Mouse (Mus musculus) limb, embryonic 13.5 days (tissue): Measurements from ENCODE around the gene Adipor2. TPM values are rescaled to one million over a fixed set of nuclear protein-coding genes. Genes with fewer than 3 reads are reported as not detected.

Source experiments
- ATAC-seq: fragments of 200-750 bp; cut with Nextera tagmentation; 2 replicates; pipeline ENCODE4 v1.8.0; 2017; ENCODE audit warnings: low read depth, moderate number of reproducible peaks, moderate TSS enrichment; ENCODE audit not compliant: low FRiP score
- H3K27ac ChIP-seq: fragments of 300-500 bp; sonication (generic); 2 replicates; pipeline ENCODE4 v1.5.1; 2015; ENCODE audit warnings: inconsistent platforms, mild to moderate bottlenecking, moderate library complexity
- H3K27me3 ChIP-seq: fragments of 300-500 bp; sonication (generic); 2 replicates; pipeline ENCODE4 v1.6.1; 2015; ENCODE audit warnings: mild to moderate bottlenecking, inconsistent platforms
- H3K36me3 ChIP-seq: fragments of 300-500 bp; sonication (generic); 2 replicates; pipeline ENCODE4 v1.6.1; 2015; ENCODE audit warnings: inconsistent platforms, mild to moderate bottlenecking, moderate library complexity
- H3K4me1 ChIP-seq: fragments of 300-500 bp; sonication (generic); 2 replicates; pipeline ENCODE4 v1.6.1; 2015; ENCODE audit warnings: inconsistent platforms
- H3K4me2 ChIP-seq: fragments of 300-500 bp; sonication (generic); replicated peaks from 2 replicates; pipeline ENCODE4 v1.6.1; 2015; ENCODE audit warnings: inconsistent platforms, mild to moderate bottlenecking, moderate library complexity
- H3K4me3 ChIP-seq: fragments of 300-500 bp; sonication (generic); 2 replicates; pipeline ENCODE4 v1.5.1; 2015; ENCODE audit warnings: moderate library complexity, mild to moderate bottlenecking, inconsistent platforms
- H3K9ac ChIP-seq: fragments of 300-500 bp; sonication (generic); 2 replicates; pipeline ENCODE4 v1.6.1; 2015; ENCODE audit warnings: mild to moderate bottlenecking, inconsistent platforms
- H3K9me3 ChIP-seq: fragments of 300-500 bp; sonication (generic); 2 replicates; pipeline ENCODE4 v1.6.1; 2016; ENCODE audit warnings: inconsistent platforms
- WGBS: fragments of 180-500 bp; shearing (Covaris S2); methylation state at CpG from one replicate; pipeline ENCODE4 v1.1.7; 2015; 5-methylcytosine and 5-hydroxymethylcytosine counted together
- polyA plus RNA-seq: library from polyadenylated mRNA; unstranded; fragments of >200 nt; fragmentation: Nextera tagmentation; extraction: Ambion mirVana; gene quantifications from 2 replicates; pipeline ENCODE4 v1.2.1, GENCODE M21; 2015

Adipor2 gene
- polyA plus RNA-seq, 1 experiment from 2014 or later: 36.8 TPM

GRCm38 (mm10) chr6:119418392-119419251, 1.1 kb upstream of the Adipor2 start:
- no peak for ATAC-seq
- peak overlapping the region; percentile 3; the same call in 1 of the 2 replicates for H3K27ac ChIP-seq
- WGBS: 54% methylated on average over 7 of the region's 7 CpGs

DNA sequence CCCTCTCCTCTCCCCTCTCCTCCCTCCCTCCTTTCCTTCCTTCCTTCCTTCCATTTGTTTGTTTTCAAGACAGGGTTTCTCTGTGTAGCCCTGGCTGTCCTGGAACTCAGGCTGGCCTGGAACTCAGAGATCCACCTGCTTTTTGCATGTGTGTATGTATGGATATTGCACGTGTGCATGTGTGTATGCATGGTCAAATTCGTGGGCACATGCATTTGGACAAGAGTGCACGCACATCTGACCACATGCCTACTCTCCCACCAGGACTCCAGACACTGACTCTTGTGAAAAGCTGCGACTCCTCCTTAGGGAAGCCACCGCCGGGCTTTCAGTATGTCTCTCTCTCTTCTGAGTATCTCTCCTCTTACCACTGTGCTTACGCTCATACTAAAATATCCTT, 317 bp upstream of the Adipor2 start:
- H3K36me3 ChIP-seq: no peaks in the 10 kb centered on the region
- peaks cover 7% of the 10 kb centered on the region for H3K4me1 ChIP-seq
- peak; percentile 32; the same call in 1 of the 2 replicates for ATAC-seq
- H3K9me3 ChIP-seq: no peaks in the 10 kb centered on the region
- no peaks in the 10 kb centered on the region for H3K27me3 ChIP-seq
- H3K9ac ChIP-seq: no peak overlapping the region
- no peak overlapping the region for H3K4me3 ChIP-seq
- no peak overlapping the region for H3K27ac ChIP-seq
- no peak overlapping the region for H3K4me2 ChIP-seq
- WGBS: 72% methylated on average over 7 of the region's 7 CpGs

More at GRCm38 (mm10) chr6:119418392-119419251, 1.1 kb upstream of the Adipor2 start:
- Histone ChIP-seq H3K4me2 (no peak overlapping the region), H3K27me3 (no peaks in the 10 kb centered on the region), H3K9me3 (no peaks in the 10 kb centered on the region), H3K9ac (no peak overlapping the region), H3K4me3 (no peak overlapping the region), H3K36me3 (no peaks in the 10 kb centered on the region), H3K4me1 (peaks cover 7% of the 10 kb centered on the region)

DNA sequence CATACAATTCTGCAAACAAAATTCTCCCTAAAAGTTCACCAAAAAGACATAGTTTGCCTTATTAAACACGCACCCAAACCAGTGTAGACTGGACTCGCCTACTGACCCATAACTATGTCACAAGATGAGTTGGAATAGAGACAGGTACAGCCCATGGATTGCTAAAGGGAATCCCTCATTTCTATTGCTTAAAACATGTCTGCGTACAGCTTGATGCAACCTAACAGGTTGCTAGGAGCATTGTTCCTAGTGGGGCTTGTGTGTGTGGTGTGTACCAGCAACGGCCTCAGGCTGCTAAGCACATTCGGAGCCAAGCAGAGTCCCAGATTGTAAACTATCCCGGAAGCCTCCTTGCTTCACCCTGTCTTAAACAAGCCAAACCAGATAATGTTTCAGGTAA, 861 bp downstream of the Adipor2 start:
- Histone ChIP-seq H3K4me2 (no peak overlapping the region; the same call in 1 of the 2 replicates), H3K4me1 (peaks cover 2% of the 10 kb centered on the region), H3K9ac (no peak overlapping the region), H3K9me3 (no peaks in the 10 kb centered on the region), H3K27me3 (no peaks in the 10 kb centered on the region), H3K36me3 (no peaks in the 10 kb centered on the region), H3K27ac (no peak overlapping the region), H3K4me3 (no peak overlapping the region)
- no peak for ATAC-seq
- 69% methylated on average over 6 of the region's 6 CpGs for WGBS

GRCm38 (mm10) chr6:119414262-119415043, 3.1 kb downstream of the Adipor2 start:
- Histone ChIP-seq H3K27ac (no peak overlapping the region), H3K36me3 (no peaks in the 10 kb centered on the region)
- WGBS: 82% methylated on average over 15 of the region's 15 CpGs

GRCm38 (mm10) chr6:119412588-119412987, 4.9 kb downstream of the Adipor2 start:
- no peak overlapping the region for H3K4me3 ChIP-seq
- H3K27ac ChIP-seq: no peak overlapping the region
- 92% methylated on average over 4 of the region's 4 CpGs for WGBS
- H3K4me2 ChIP-seq: no peak overlapping the region
- H3K27me3 ChIP-seq: no peaks in the 10 kb centered on the region
- H3K36me3 ChIP-seq: no peaks in the 10 kb centered on the region
- peaks cover 8% of the 10 kb centered on the region; the same call in 1 of the 2 replicates for H3K4me1 ChIP-seq
- no peak for ATAC-seq
- H3K9me3 ChIP-seq: no peaks in the 10 kb centered on the region
- no peak overlapping the region for H3K9ac ChIP-seq

More at GRCm38 (mm10) chr6:119414262-119415043, 3.1 kb downstream of the Adipor2 start:
- H3K4me1 ChIP-seq: peaks cover 2% of the 10 kb centered on the region
- no peak overlapping the region for H3K4me2 ChIP-seq
- H3K9me3 ChIP-seq: no peaks in the 10 kb centered on the region
- H3K4me3 ChIP-seq: no peak overlapping the region
- no peak overlapping the region for H3K9ac ChIP-seq
- no peaks in the 10 kb centered on the region for H3K27me3 ChIP-seq
- no peak for ATAC-seq

DNA sequence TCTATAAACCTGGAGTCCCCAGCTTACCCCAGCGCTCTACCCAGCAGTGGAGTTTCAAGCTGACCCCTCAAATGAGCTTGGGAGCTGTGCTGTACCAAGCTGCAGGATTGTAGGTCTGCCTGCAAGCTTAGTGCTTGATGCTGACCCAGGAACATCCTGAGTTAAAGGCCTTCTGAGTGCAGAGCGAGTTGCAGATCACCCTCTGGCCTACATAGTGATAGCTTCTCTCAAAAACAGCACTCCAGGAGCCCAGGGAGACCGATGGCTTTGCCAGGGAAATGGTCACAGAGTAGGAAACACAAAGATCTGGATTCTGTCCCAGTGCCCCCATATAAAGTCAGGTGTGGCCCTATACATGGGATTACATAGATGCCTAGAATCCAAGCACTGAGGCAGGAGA, 6.0 kb downstream of the Adipor2 start:
- ATAC-seq: no peak
- Histone ChIP-seq H3K4me1 (peaks cover 6% of the 10 kb centered on the region; the same call in 1 of the 2 replicates), H3K27ac (no peak overlapping the region), H3K27me3 (no peaks in the 10 kb centered on the region), H3K9me3 (no peaks in the 10 kb centered on the region), H3K4me2 (no peak overlapping the region), H3K9ac (no peak overlapping the region), H3K36me3 (no peaks in the 10 kb centered on the region), H3K4me3 (no peak overlapping the region)
- WGBS: 84% methylated on average over 3 of the region's 3 CpGs

DNA sequence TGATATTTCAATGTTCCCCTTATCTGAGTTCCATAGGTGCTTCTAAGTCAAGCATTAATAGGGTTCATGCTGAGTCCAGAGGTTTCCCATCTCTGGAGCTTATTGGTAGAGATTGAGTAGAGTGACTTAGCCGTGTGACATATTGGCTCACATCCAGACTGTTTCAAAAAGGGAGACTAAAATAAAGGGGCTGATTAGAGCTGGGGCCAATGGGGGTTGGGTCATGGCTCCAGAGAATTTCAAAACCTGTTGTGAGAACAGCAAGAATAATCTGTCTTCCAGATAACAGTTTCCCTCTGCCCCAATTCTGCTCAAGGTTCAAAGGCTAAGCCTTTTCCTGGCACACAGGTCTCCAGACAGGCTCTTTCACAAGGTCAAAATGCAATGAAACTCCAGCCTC, 7.7 kb downstream of the Adipor2 start:
- no peaks in the 10 kb centered on the region for H3K9me3 ChIP-seq
- H3K27ac ChIP-seq: no peak overlapping the region
- no peak for ATAC-seq
- H3K4me2 ChIP-seq: no peak overlapping the region
- H3K9ac ChIP-seq: no peak overlapping the region
- H3K27me3 ChIP-seq: no peaks in the 10 kb centered on the region
- WGBS: 48% methylated on average over 1 of the region's 1 CpGs
- peaks cover 5% of the 10 kb centered on the region; the same call in 1 of the 2 replicates for H3K4me1 ChIP-seq
- no peaks in the 10 kb centered on the region for H3K36me3 ChIP-seq
- H3K4me3 ChIP-seq: no peak overlapping the region

- Histone ChIP-seq H3K4me1 (peaks cover 5% of the 10 kb centered on the region; the same call in 1 of the 2 replicates), H3K27ac (no peak overlapping the region), H3K27me3 (no peaks in the 10 kb centered on the region), H3K9me3 (no peaks in the 10 kb centered on the region), H3K36me3 (no peaks in the 10 kb centered on the region), H3K4me3 (no peak overlapping the region), H3K4me2 (no peak overlapping the region), H3K9ac (no peak overlapping the region)
- no peak for ATAC-seq
- WGBS: 75% methylated on average over 9 of the region's 9 CpGs
Observed at GRCm38 (mm10) chr6:119408582-119408981, 8.9 kb downstream of the Adipor2 start.

DNA sequence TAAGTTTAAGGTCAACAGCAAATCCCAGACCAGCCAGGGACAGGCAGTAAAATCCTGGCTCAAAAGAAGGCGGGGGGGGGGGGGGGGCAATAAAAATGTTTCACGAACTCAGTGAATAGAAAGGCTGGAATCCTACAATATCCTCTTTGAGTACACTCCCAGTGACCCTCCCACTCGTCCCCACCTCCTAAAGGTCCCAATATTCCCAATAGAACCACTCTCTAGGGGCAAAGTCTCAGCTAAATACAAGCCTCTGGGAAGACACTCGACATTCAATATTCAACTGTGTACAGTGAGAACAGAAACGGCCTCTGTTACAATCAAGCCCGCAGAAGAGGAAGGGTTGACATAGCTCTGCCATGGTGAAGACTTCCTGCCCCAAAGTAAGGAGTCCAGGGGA, 9.7 kb downstream of the Adipor2 start:
- Histone ChIP-seq H3K4me3 (no peak overlapping the region), H3K27ac (no peak overlapping the region), H3K36me3 (no peaks in the 10 kb centered on the region), H3K9me3 (no peaks in the 10 kb centered on the region), H3K9ac (no peak overlapping the region), H3K27me3 (no peaks in the 10 kb centered on the region), H3K4me1 (peaks cover 5% of the 10 kb centered on the region; the same call in 1 of the 2 replicates), H3K4me2 (no peak overlapping the region)
- WGBS: 45% methylated on average over 6 of the region's 6 CpGs
- ATAC-seq: no peak

- Histone ChIP-seq H3K9ac (no peak overlapping the region), H3K9me3 (no peaks in the 10 kb centered on the region), H3K36me3 (no peaks in the 10 kb centered on the region), H3K4me2 (no peak overlapping the region), H3K27me3 (no peaks in the 10 kb centered on the region), H3K4me3 (no peak overlapping the region), H3K27ac (no peak overlapping the region), H3K4me1 (peaks cover 5% of the 10 kb centered on the region; the same call in 1 of the 2 replicates)
- no peak for ATAC-seq
- WGBS: 77% methylated on average over 8 of the region's 8 CpGs
Observed at GRCm38 (mm10) chr6:119406528-119406927, 11.0 kb downstream of the Adipor2 start.

DNA sequence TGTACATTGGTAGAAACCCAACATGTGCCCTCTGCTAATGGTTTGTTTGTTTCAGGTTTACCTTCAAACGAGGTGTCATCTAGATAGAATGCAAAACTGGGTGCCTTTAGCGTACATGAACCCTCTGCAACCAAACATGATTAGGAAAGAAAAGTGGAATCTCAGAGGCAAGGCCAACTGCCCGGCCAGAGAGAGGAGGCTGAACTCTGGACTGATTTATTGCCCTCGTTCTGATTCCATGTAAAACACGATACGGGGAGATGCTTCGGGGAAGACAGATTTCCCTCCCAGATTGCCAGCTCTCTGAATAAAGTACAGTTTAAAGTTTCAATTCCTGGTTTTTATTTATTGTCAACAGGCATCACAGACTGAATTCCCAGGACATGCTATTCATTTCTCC, 12.2 kb downstream of the Adipor2 start:
- Histone ChIP-seq H3K9me3 (no peaks in the 10 kb centered on the region), H3K4me1 (peaks cover 5% of the 10 kb centered on the region; the same call in 1 of the 2 replicates), H3K27me3 (no peaks in the 10 kb centered on the region), H3K9ac (no peak overlapping the region), H3K36me3 (no peaks in the 10 kb centered on the region), H3K27ac (no peak overlapping the region), H3K4me3 (no peak overlapping the region), H3K4me2 (no peak overlapping the region)
- 48% methylated on average over 7 of the region's 7 CpGs for WGBS
- ATAC-seq: no peak

- H3K36me3 ChIP-seq: no peaks in the 10 kb centered on the region
- no peaks in the 10 kb centered on the region for H3K9me3 ChIP-seq
- H3K27ac ChIP-seq: no peak overlapping the region
- H3K4me2 ChIP-seq: no peak overlapping the region
- peaks cover 5% of the 10 kb centered on the region; the same call in 1 of the 2 replicates for H3K4me1 ChIP-seq
- H3K4me3 ChIP-seq: no peak overlapping the region
- WGBS: 74% methylated on average over 4 of the region's 4 CpGs
- no peak overlapping the region for H3K9ac ChIP-seq
- H3K27me3 ChIP-seq: no peaks in the 10 kb centered on the region
- ATAC-seq: no peak
Observed at GRCm38 (mm10) chr6:119404854-119405253, 12.7 kb downstream of the Adipor2 start.
